Mouse (Mus musculus) kidney, adult 18-20 months (tissue): ENCODE data around the gene Edc3.
A peak's percentile ranks its signal among the peaks of the same experiment; 100 is the strongest.
"Not testable (repeated sequence)": the region's sequence is repeated elsewhere in the genome, so short reads cannot be mapped to it uniquely, and the experiment has no call there.

Experiments
- DNase-seq: peaks from one replicate; pipeline ENCODE4 v3.0.0; 2021

The Edc3 gene

GRCm38 (mm10) chr9:57708720-57709274 lies 457 bp downstream of the Edc3 start:
- peak; percentile 63 for DNase-seq

GRCm38 (mm10) chr9:57710214-57710613 lies 1.9 kb downstream of the Edc3 start:
- DNase-seq, result not testable (repeated sequence)

- DNase-seq, result no peak
These were observed 3.9 kb downstream of the Edc3 start for GRCm38 (mm10) chr9:57712194-57712593.

- DNase-seq, result peak; percentile 30
These were observed 10.1 kb downstream of the Edc3 start for GRCm38 (mm10) chr9:57718408-57718807.

- no peak for DNase-seq
These were observed 12.4 kb downstream of the Edc3 start for GRCm38 (mm10) chr9:57720736-57721135.

GRCm38 (mm10) chr9:57722371-57722770 lies 14.0 kb downstream of the Edc3 start:
- DNase-seq, result no peak

GRCm38 (mm10) chr9:57723315-57723715 lies 15.0 kb downstream of the Edc3 start:
- peak; percentile 77 for DNase-seq

GRCm38 (mm10) chr9:57723796-57724195 lies 15.5 kb downstream of the Edc3 start:
- DNase-seq, result no peak

- DNase-seq, result no peak
These were observed 16.4 kb downstream of the Edc3 start for GRCm38 (mm10) chr9:57724701-57725100.

- no peak for DNase-seq
These were observed 20.0 kb downstream of the Edc3 start for GRCm38 (mm10) chr9:57728312-57728711.

- no peak for DNase-seq
These were observed 25.3 kb downstream of the Edc3 start for GRCm38 (mm10) chr9:57733606-57734005.

- DNase-seq, result no peak
These were observed 31.5 kb downstream of the Edc3 start for GRCm38 (mm10) chr9:57739863-57740262.

GRCm38 (mm10) chr9:57744462-57745091 lies 36.2 kb downstream of the Edc3 start:
- peak; percentile 62 for DNase-seq

- DNase-seq, result no peak
These were observed 38.7 kb downstream of the Edc3 start for GRCm38 (mm10) chr9:57747067-57747466.

- peak; percentile 65 for DNase-seq
These were observed 39.8 kb downstream of the Edc3 start for GRCm38 (mm10) chr9:57748137-57748536.

- peak; percentile 47 for DNase-seq
These were observed 40.5 kb downstream of the Edc3 start for GRCm38 (mm10) chr9:57748831-57749230.

- DNase-seq, result no peak
These were observed 42.6 kb downstream of the Edc3 start for GRCm38 (mm10) chr9:57750901-57751300.

- DNase-seq, result no peak
These were observed 49.2 kb downstream of the Edc3 start for GRCm38 (mm10) chr9:57757578-57757977.

- DNase-seq, result no peak
These were observed 50.2 kb downstream of the Edc3 start for GRCm38 (mm10) chr9:57758528-57758927.

GRCm38 (mm10) chr9:57759289-57759688 lies 50.9 kb downstream of the Edc3 start:
- peak; percentile 89 for DNase-seq

- no peak for DNase-seq
These were observed 52.2 kb downstream of the Edc3 start for GRCm38 (mm10) chr9:57760416-57761146.

- peak; percentile 29 for DNase-seq
These were observed 53.5 kb downstream of the Edc3 start for GRCm38 (mm10) chr9:57761563-57762551.

GRCm38 (mm10) chr9:57762563-57762991 lies 54.2 kb downstream of the Edc3 start:
- peak; percentile 57 for DNase-seq
